Mouse (Mus musculus) midbrain, postnatal 0 days (tissue): ENCODE measurements around the gene Tubgcp6. TPM values are rescaled to one million over a fixed set of nuclear protein-coding genes. Genes with fewer than 3 reads are reported as not detected.

Experiments
- ATAC-seq: fragments of 200-750 bp; cut with Nextera tagmentation; 2 replicates; pipeline ENCODE4 v1.8.0; 2017; ENCODE audit warnings: moderate number of reproducible peaks, mild to moderate bottlenecking, moderate TSS enrichment, moderate library complexity; ENCODE audit not compliant: low FRiP score
- DNase-seq: peaks from one replicate; pipeline ENCODE4 v3.0.0-alpha.2; 2015; ENCODE audit warnings: low spot score
- H3K27ac ChIP-seq: fragments of 300-500 bp; sonication (generic); 2 replicates; pipeline ENCODE4 v1.5.1; 2014; ENCODE audit warnings: low read depth, mild to moderate bottlenecking, low read length, mixed read lengths
- H3K27me3 ChIP-seq: fragments of 300-500 bp; sonication (generic); 2 replicates; pipeline ENCODE4 v1.6.1; 2014; ENCODE audit warnings: low read length, control low read depth, mixed read lengths; ENCODE audit not compliant: insufficient read depth
- H3K36me3 ChIP-seq: fragments of 300-500 bp; sonication (generic); 2 replicates; pipeline ENCODE4 v1.6.1; 2014; ENCODE audit warnings: low read length, control low read depth, mixed read lengths; ENCODE audit not compliant: insufficient read depth
- H3K4me1 ChIP-seq: fragments of 300-500 bp; sonication (generic); 2 replicates; pipeline ENCODE4 v1.6.1; 2014; ENCODE audit warnings: mild to moderate bottlenecking, control low read depth, antibody characterized with exemption, low read length, mixed read lengths; ENCODE audit not compliant: insufficient read depth
- H3K4me2 ChIP-seq: fragments of 300-500 bp; sonication (generic); 2 replicates; pipeline ENCODE4 v1.6.1; 2014; ENCODE audit warnings: low read depth, mild to moderate bottlenecking, low read length, mixed read lengths; ENCODE audit not compliant: poor library complexity, severe bottlenecking
- H3K4me3 ChIP-seq: fragments of 300-500 bp; sonication (generic); 2 replicates; pipeline ENCODE4 v1.5.1; 2014; ENCODE audit warnings: low read depth, mild to moderate bottlenecking, low read length, moderate library complexity
- H3K9ac ChIP-seq: fragments of 300-500 bp; sonication (generic); replicated peaks from 2 replicates; pipeline ENCODE4 v1.6.1; 2014; ENCODE audit warnings: mild to moderate bottlenecking, low read length, moderate library complexity, mixed read lengths; ENCODE audit not compliant: poor library complexity, severe bottlenecking
- H3K9me3 ChIP-seq: fragments of 300-500 bp; sonication (generic); 2 replicates; pipeline ENCODE4 v1.6.1; 2016; ENCODE audit warnings: low read length, control low read depth
- CTCF ChIP-seq: IDR thresholded peaks from 2 replicates; pipeline ENCODE4 v1.5.1; 2016; ENCODE audit warnings: antibody characterized with exemption, mild to moderate bottlenecking
- WGBS: fragments of 180-500 bp; shearing (Covaris S2); extraction: QIAGEN DNeasy Blood & Tissue Kit; methylation state at CpG from one replicate; pipeline ENCODE4 v1.1.7; 2014; 5-methylcytosine and 5-hydroxymethylcytosine counted together
- polyA plus RNA-seq: library from polyadenylated mRNA; unstranded; fragments of >200 nt; fragmentation: Nextera tagmentation; extraction: Ambion mirVana; gene quantifications from 2 replicates; pipeline ENCODE4 v1.2.1, GENCODE M21; 2015
- total RNA-seq: library from RNA; depleted of rRNA; stranded (reverse); fragments of >200 nt; gene quantifications from 2 replicates; pipeline ENCODE4 v1.2.3, GENCODE M21; 2014

Tubgcp6 gene
- total and polyA plus RNA-seq, 2 experiments from 2014 or later = 11.0 to 46.1 TPM

- no peak for TF ChIP-seq CTCF
- ATAC-seq = peak; percentile 36; the same call in 1 of the 2 replicates
- Histone ChIP-seq H3K36me3 (no peaks in the 10 kb centered on the region), H3K4me2 (peak within 1 kb of the TSS; percentile 99), H3K27ac (no peak within 1 kb of the TSS), H3K9me3 (no peaks in the 10 kb centered on the region), H3K4me3 (peak within 1 kb of the TSS; percentile 49), H3K27me3 (peaks cover 5% of the 10 kb centered on the region; the same call in 1 of the 2 replicates), H3K4me1 (peaks cover 10% of the 10 kb centered on the region; the same call in 1 of the 2 replicates), H3K9ac (peak within 1 kb of the TSS; percentile 57)
- DNase-seq = no peak
- 2% methylated on average over 21 of the region's 21 CpGs for WGBS
Measured at GRCm38 (mm10) chr15:89140659-89141252, 17.8 kb upstream of the Tubgcp6 start, which contains the start of gene Mapk12. Mapk12 (minus strand) TSS chr15:89140703.

- H3K4me2 ChIP-seq = peak overlapping the region; percentile 99
- H3K4me3 ChIP-seq = peak overlapping the region; percentile 49
- H3K9me3 ChIP-seq = no peaks in the 10 kb centered on the region
- WGBS = under 1% methylated on average over 45 of the region's 53 CpGs
- H3K27ac ChIP-seq = no peak overlapping the region
- no peak for ATAC-seq
- peaks cover 10% of the 10 kb centered on the region; the same call in 1 of the 2 replicates for H3K4me1 ChIP-seq
- no peak for TF ChIP-seq CTCF
- peak overlapping the region; percentile 57 for H3K9ac ChIP-seq
- H3K36me3 ChIP-seq = no peaks in the 10 kb centered on the region
- DNase-seq = peak; percentile 24
- peaks cover 5% of the 10 kb centered on the region; the same call in 1 of the 2 replicates for H3K27me3 ChIP-seq
Measured at GRCm38 (mm10) chr15:89140048-89140658, 17.2 kb upstream of the Tubgcp6 start.

GRCm38 (mm10) chr15:89138531-89138930 lies 15.6 kb upstream of the Tubgcp6 start:
- ATAC-seq (no peak), DNase-seq (no peak)
- Histone ChIP-seq H3K4me3 (no peak overlapping the region), H3K9ac (no peak overlapping the region), H3K9me3 (no peaks in the 10 kb centered on the region), H3K27ac (no peak overlapping the region), H3K4me2 (no peak overlapping the region), H3K36me3 (no peaks in the 10 kb centered on the region), H3K27me3 (peaks cover 5% of the 10 kb centered on the region; the same call in 1 of the 2 replicates), H3K4me1 (peaks cover 10% of the 10 kb centered on the region; the same call in 1 of the 2 replicates)
- no peak for TF ChIP-seq CTCF
- WGBS = 97% methylated on average over 6 of the region's 6 CpGs

GRCm38 (mm10) chr15:89138046-89138405 lies 15.1 kb upstream of the Tubgcp6 start:
- peaks cover 10% of the 10 kb centered on the region; the same call in 1 of the 2 replicates for H3K4me1 ChIP-seq
- WGBS = 91% methylated on average over 7 of the region's 7 CpGs
- H3K4me2 ChIP-seq = no peak overlapping the region
- no peak overlapping the region for H3K27ac ChIP-seq
- DNase-seq (no peak), ATAC-seq (no peak)
- peaks cover 5% of the 10 kb centered on the region; the same call in 1 of the 2 replicates for H3K27me3 ChIP-seq
- no peak overlapping the region for H3K4me3 ChIP-seq
- H3K9ac ChIP-seq = no peak overlapping the region
- H3K36me3 ChIP-seq = no peaks in the 10 kb centered on the region
- no peak for TF ChIP-seq CTCF
- H3K9me3 ChIP-seq = no peaks in the 10 kb centered on the region

GRCm38 (mm10) chr15:89137378-89138045 lies 14.6 kb upstream of the Tubgcp6 start:
- H3K36me3 ChIP-seq = no peaks in the 10 kb centered on the region
- TF ChIP-seq CTCF = no peak
- no peak overlapping the region for H3K4me2 ChIP-seq
- 78% methylated on average over 11 of the region's 11 CpGs for WGBS
- peaks cover 5% of the 10 kb centered on the region; the same call in 1 of the 2 replicates for H3K27me3 ChIP-seq
- H3K4me1 ChIP-seq = peaks cover 10% of the 10 kb centered on the region; the same call in 1 of the 2 replicates
- H3K4me3 ChIP-seq = no peak overlapping the region
- no peaks in the 10 kb centered on the region for H3K9me3 ChIP-seq
- no peak for DNase-seq
- H3K9ac ChIP-seq = no peak overlapping the region
- ATAC-seq = no peak
- no peak overlapping the region for H3K27ac ChIP-seq
